Mouse (Mus musculus): ENCODE results near the gene Cdh20.

GRCm38 (mm10) chr1:105002179-105002578 lies 233.8 kb downstream of the Cdh20 start:
- TF ChIP-seq CTCF (IDR thresholded peaks at IDR 0.05; ENCODE audit: borderline replicate concordance, insufficient read depth, low read length) (no peak), POLR2A (IDR thresholded peaks at IDR 0.05; ENCODE audit: low read depth, low read length) (no peak)

All from embryonic fibroblast, embryonic 13.5 days (primary cell).